In the genomic region with DNA sequence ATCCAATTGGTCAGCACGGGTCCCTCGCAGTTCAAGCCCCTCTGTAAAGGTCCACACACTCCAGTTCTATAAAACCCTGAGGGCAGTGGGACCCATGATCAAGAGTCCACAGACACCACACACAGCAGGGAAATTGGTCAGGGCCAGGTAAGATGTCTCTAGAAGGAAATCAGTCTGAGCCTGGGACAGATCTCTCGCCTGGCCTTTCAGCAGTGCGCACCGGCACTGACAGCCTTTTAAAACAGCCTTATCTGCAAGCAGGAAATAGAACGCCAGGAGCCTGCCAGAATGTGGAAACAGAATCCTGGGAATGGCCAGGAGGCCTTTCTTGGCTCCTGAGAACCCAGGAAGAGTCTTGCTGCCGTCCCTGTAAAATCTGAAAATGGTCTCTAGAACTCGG, we compare ENCODE assay signal across 33 mouse cellular contexts. TPM values are rescaled to one million over a fixed set of nuclear protein-coding genes. Genes with fewer than 3 reads are reported as not detected.
DNase-seq lines count a peak whose midpoint lies in the region; ATAC-seq and TF ChIP-seq lines count a peak whose summit lies in the region.
"Had no signal": no experiment of that assay in that cellular context is flagged by ENCODE, and none has a peak within 500 bp of the region (broad histone marks: within the 10 kb centered on the region; RNA-seq: fewer than 3 reads in every experiment).

No protein-coding gene starts in this region.

- peak overlapping the region; percentile 54 for H3K27ac ChIP-seq in heart, adult 2 months
- H3K27ac ChIP-seq in heart, embryonic 10.5 days, result peak overlapping the region; percentile 84
- H3K27ac ChIP-seq in heart, embryonic 14.5 days (replicated peaks in 1 of 2; ENCODE audit: control insufficient read depth in 1 of 2, insufficient read depth in 1 of 2, low read depth in 2 of 2, low read length in 2 of 2), result peak overlapping the region; percentile 9 to 75; a peak in 3 of 4 replicates
- H3K27ac ChIP-seq: forebrain, embryonic 12.5 days; kidney, postnatal 0 days; liver, embryonic 15.5 days; neural tube, embryonic 15.5 days had no signal

- intact Hi-C loops in heart, adult 2 months (cut with DNase I), result loop anchor here (2.0 kb wide), 2 partner anchors 21 to 23 kb away; no protein-coding TSS in a partner anchor
- intact Hi-C loops in heart, postnatal 14 days (cut with DNase I), result no loop called here

- no peak overlapping the region for H3K4me3 ChIP-seq in heart, adult 2 months
- 0 out of 2 replicates have a peak overlapping the region, but pooled peaks have one; percentile 2 for H3K4me3 ChIP-seq in heart, embryonic 10.5 days
- no peak overlapping the region for H3K4me3 ChIP-seq in heart, embryonic 14.5 days (ENCODE audit: control insufficient read depth in 1 of 2, insufficient read depth in 1 of 2, low read depth in 1 of 2, low read length in 2 of 2)
- H3K4me3 ChIP-seq: erythroblast, embryonic 14.5 days; forebrain, embryonic 12.5 days; liver, embryonic 15.5 days; neural tube, embryonic 15.5 days had no signal

- TF ChIP-seq CTCF in heart, adult 2 months (IDR thresholded peaks at IDR 0.05), result no peak

- no peaks in the 10 kb centered on the region for H3K9me3 ChIP-seq in heart, embryonic 10.5 days
- H3K9me3 ChIP-seq in heart, embryonic 14.5 days (ENCODE audit: control insufficient read depth, low read length), result no peaks in the 10 kb centered on the region
- H3K9me3 ChIP-seq: forebrain, embryonic 12.5 days; G1E; liver, embryonic 15.5 days; neural tube, embryonic 15.5 days had no signal

- no peak overlapping the region for H3K9ac ChIP-seq in heart, adult 2 months (ENCODE audit: low read depth, low read length)
- peak overlapping the region; percentile 48 for H3K9ac ChIP-seq in heart, embryonic 14.5 days (ENCODE audit: low read length)
- H3K9ac ChIP-seq: forebrain, embryonic 12.5 days; forebrain, postnatal 0 days; liver, embryonic 15.5 days; lung, embryonic 14.5 days; neural tube, embryonic 15.5 days had no signal

- DNase-seq in heart, adult 2 months, result peak in 1 of 2 experiments; percentile 49
- DNase-seq in heart, adult 8-10 months (ENCODE audit: low spot score), result no peak
- DNase-seq in heart, embryonic 10.5 days (ENCODE audit: low spot score), result no peak
- DNase-seq in heart, postnatal 14 days, result peak; percentile 27 to 48
- no peak for DNase-seq in frontal cortex, postnatal 10 days (ENCODE audit: low spot score in 2 of 2)
- no peak for DNase-seq in cerebellum, adult 11 months
- no peak for DNase-seq in spleen, postnatal 10 days (ENCODE audit: low spot score in 2 of 2)
- DNase-seq: adrenal gland, postnatal 14 days; B cell, adult 2 months; cerebellum, adult 11-12 months; cerebellum, adult 9-11 months; embryo, embryonic 11 days; forebrain, postnatal 0 days; gastrocnemius, postnatal 14 days; kidney, adult 2 months; layer of hippocampus, adult 9-11 months; liver; lung, embryonic 14.5 days; lung, postnatal 14 days; midbrain, embryonic 14.5 days; retina, postnatal 1 day; right cerebral cortex, postnatal 14 days; thymus, postnatal 14 days had no signal

- H3K4me1 ChIP-seq in heart, adult 2 months (ENCODE audit: control insufficient read depth, insufficient read depth, low read length), result peaks cover 8% of the 10 kb centered on the region
- peaks cover 24% of the 10 kb centered on the region for H3K4me1 ChIP-seq in heart, embryonic 10.5 days
- peaks cover 10 to 21% of the 10 kb centered on the region in 2 experiments for H3K4me1 ChIP-seq in heart, embryonic 14.5 days (ENCODE audit: control insufficient read depth in 2 of 2, insufficient read depth in 2 of 2, low read length in 2 of 2)
- H3K4me1 ChIP-seq: forebrain, embryonic 12.5 days; neural tube, embryonic 15.5 days had no signal

- no peak; the same call in 1 of the 2 replicates for TF ChIP-seq EP300 in heart, adult 2 months (IDR thresholded peaks at IDR 0.05; ENCODE audit: insufficient read depth, low read depth, low read length)

- H3K4me2 ChIP-seq in heart, embryonic 14.5 days (ENCODE audit: low read length), result peak overlapping the region; percentile 18; the same call in 1 of the 2 replicates
- H3K4me2 ChIP-seq: forebrain, embryonic 12.5 days; liver, embryonic 15.5 days; lung, embryonic 14.5 days; neural tube, embryonic 15.5 days had no signal

- no peak for ATAC-seq in heart, embryonic 14.5 days (ENCODE audit: insufficient number of reproducible peaks, insufficient read depth, low FRiP score, low read depth)
- ATAC-seq: forebrain, postnatal 0 days; hindbrain, embryonic 16.5 days had no signal

- no peaks in the 10 kb centered on the region for H3K27me3 ChIP-seq in heart, adult 2 months (ENCODE audit: control insufficient read depth, insufficient read depth, low read length)
- no peaks in the 10 kb centered on the region for H3K27me3 ChIP-seq in heart, embryonic 10.5 days (ENCODE audit: insufficient read depth, poor library complexity, severe bottlenecking)
- H3K27me3 ChIP-seq in heart, embryonic 14.5 days (ENCODE audit: control insufficient read depth, insufficient read depth, low read length), result no peaks in the 10 kb centered on the region
- H3K27me3 ChIP-seq: forebrain, embryonic 12.5 days; liver, embryonic 15.5 days; neural tube, embryonic 15.5 days had no signal

- 26% methylated on average over 8 of the region's 8 CpGs for WGBS in heart, adult 2 months
- WGBS in heart, embryonic 10.5 days, result 24% methylated on average over 8 of the region's 8 CpGs
- WGBS in heart, embryonic 14.5 days, result 16% methylated on average over 8 of the region's 8 CpGs

- no peaks in the 10 kb centered on the region for H3K79me2 ChIP-seq in heart, adult 2 months (replicated peaks; ENCODE audit: control insufficient read depth, insufficient read depth, low read length)

- TF ChIP-seq POLR2A in heart, adult 2 months (IDR thresholded peaks at IDR 0.05; ENCODE audit: insufficient read depth, low read depth, low read length), result no peak

- H3K36me3 ChIP-seq in heart, adult 2 months (ENCODE audit: control insufficient read depth, insufficient read depth, low read length), result no peaks in the 10 kb centered on the region
- H3K36me3 ChIP-seq in heart, embryonic 10.5 days, result no peaks in the 10 kb centered on the region
- no peaks in the 10 kb centered on the region for H3K36me3 ChIP-seq in heart, embryonic 14.5 days (ENCODE audit: control insufficient read depth, insufficient read depth, low read length)
- H3K36me3 ChIP-seq: forebrain, embryonic 12.5 days; G1E; liver, embryonic 15.5 days; neural tube, embryonic 15.5 days had no signal

RNA-seq across cellular contexts. Expression of a gene that starts 27.0 kb away (rescaled TPM):
- 10 to 100 TPM; 10.1 to 18.1 TPM for total RNA-seq in heart, adult 2 months (2021)
- polyA plus RNA-seq in heart, adult 2 months (2012; rRNA removed), result 11.2 and 14.6 TPM in 2 replicates
- 10 to 100 TPM; 13.9 to 22.2 (median 18.3) TPM for total RNA-seq in heart, adult 8-10 months (2022)
- 0.18 and 0.38 TPM in 2 replicates for polyA plus RNA-seq in heart, embryonic 10.5 days (2016; fragmentation: Nextera tagmentation; extraction: Ambion mirVana)
- polyA plus RNA-seq in heart, embryonic 14.5 days (2014; fragmentation: Nextera tagmentation; extraction: Ambion mirVana), result 0.27 and 0.32 TPM in 2 replicates
- total RNA-seq in heart, postnatal 14 days (2021), result 10 to 100 TPM; 12.8 to 17.8 TPM
- total RNA-seq: hematopoietic stem cell, adult 5-6 weeks had no signal
- polyA plus RNA-seq: erythroblast, embryonic 14.5 days; G1E; limb, embryonic 11.5 days; liver, embryonic 15.5 days had no signal

RNA-seq across cellular contexts. Expression of a gene that starts 29.4 kb away (rescaled TPM):
- total RNA-seq in heart, adult 2 months (2021), result 10 to 100 TPM; 49.5 to 54.9 TPM
- 53.9 and 92.7 TPM in 2 replicates for polyA plus RNA-seq in heart, adult 2 months (2012; rRNA removed)
- total RNA-seq in heart, adult 8-10 months (2022), result 10 to 100 TPM; 52.2 to 73.4 (median 56.4) TPM
- 26.5 and 36.6 TPM in 2 replicates for polyA plus RNA-seq in heart, embryonic 10.5 days (2016; fragmentation: Nextera tagmentation; extraction: Ambion mirVana)
- 25.8 and 29.9 TPM in 2 replicates for polyA plus RNA-seq in heart, embryonic 14.5 days (2014; fragmentation: Nextera tagmentation; extraction: Ambion mirVana)
- total RNA-seq in heart, postnatal 14 days (2021), result 10 to 100 TPM; 43.4 to 51.9 TPM

RNA-seq across cellular contexts. Expression of a gene that starts 29.7 kb away (rescaled TPM):
- 10 to 100 TPM; 81.7 to 99.2 TPM for total RNA-seq in heart, adult 2 months (2021)
- 40.2 and 63.3 TPM in 2 replicates for polyA plus RNA-seq in heart, adult 2 months (2012; rRNA removed)
- total RNA-seq in heart, adult 8-10 months (2022), result 10 to 100 TPM; 73.7 to 91.2 (median 82.8) TPM
- polyA plus RNA-seq in heart, embryonic 10.5 days (2016; fragmentation: Nextera tagmentation; extraction: Ambion mirVana), result 90.6 and 102 TPM in 2 replicates
- polyA plus RNA-seq in heart, embryonic 14.5 days (2014; fragmentation: Nextera tagmentation; extraction: Ambion mirVana), result 93.4 and 96.0 TPM in 2 replicates
- total RNA-seq in heart, postnatal 14 days (2021), result 10 to 100 TPM; 74.5 to 86.9 TPM

Comparison
In these comparisons a context has a peak if more than half of its experiments do, and no peak if none do; other contexts are left out.
1. DNase-seq: peak in heart, postnatal 14 days (2 of 2); none in heart, adult 8-10 months (single experiment), heart, embryonic 10.5 days (single experiment), frontal cortex, postnatal 10 days (0 of 2), cerebellum, adult 11 months (single experiment) and spleen, postnatal 10 days (0 of 2).
2. Peak in every context shown above with its lines, with median percentiles within 50 percentile points of each other: H3K27ac ChIP-seq.